ENCODE assay signal across 9 mouse cellular contexts in genomic region chr2:156873629-156874028, GRCm38 (mm10). TPM values are rescaled to one million over a fixed set of nuclear protein-coding genes. Genes with fewer than 3 reads are reported as not detected.
DNase-seq lines count a peak whose midpoint lies in the region; ATAC-seq and TF ChIP-seq lines count a peak whose summit lies in the region.
"Had no signal": no experiment of that assay in that cellular context is flagged by ENCODE, and none has a peak within 500 bp of the region (broad histone marks: within the 10 kb centered on the region; RNA-seq: fewer than 3 reads in every experiment).

No protein-coding gene starts in this region.

- H3K36me3 ChIP-seq in spleen, adult 2 months (ENCODE audit: control insufficient read depth, insufficient read depth, low read length) = peaks cover 16% of the 10 kb centered on the region
- H3K36me3 ChIP-seq in heart, embryonic 14.5 days (ENCODE audit: control insufficient read depth, insufficient read depth, low read length) = peaks cover 61% of the 10 kb centered on the region

- no peak overlapping the region for H3K9ac ChIP-seq in heart, embryonic 14.5 days (ENCODE audit: low read length)
- H3K9ac ChIP-seq: neural tube, embryonic 12.5 days had no signal

- no peaks in the 10 kb centered on the region for H3K9me3 ChIP-seq in heart, embryonic 14.5 days (ENCODE audit: control insufficient read depth, low read length)
- H3K9me3 ChIP-seq: neural tube, embryonic 12.5 days had no signal

- H3K4me2 ChIP-seq in heart, embryonic 14.5 days (ENCODE audit: low read length) = no peak overlapping the region
- H3K4me2 ChIP-seq: neural tube, embryonic 12.5 days had no signal

- H3K27ac ChIP-seq in spleen, adult 2 months (ENCODE audit: insufficient read depth, low read length) = no peak overlapping the region
- H3K27ac ChIP-seq in heart, embryonic 14.5 days (replicated peaks in 1 of 2; ENCODE audit: control insufficient read depth in 1 of 2, insufficient read depth in 1 of 2, low read depth in 2 of 2, low read length in 2 of 2) = no peak overlapping the region
- H3K27ac ChIP-seq: neural tube, embryonic 12.5 days had no signal

- H3K4me1 ChIP-seq in spleen, adult 2 months (ENCODE audit: control insufficient read depth, insufficient read depth, insufficient read length) = peaks cover 8% of the 10 kb centered on the region; the same call in 1 of the 2 replicates
- peaks cover 2 to 9% of the 10 kb centered on the region in 2 experiments; a peak in 3 of 4 replicates for H3K4me1 ChIP-seq in heart, embryonic 14.5 days (ENCODE audit: control insufficient read depth in 2 of 2, insufficient read depth in 2 of 2, low read length in 2 of 2)
- H3K4me1 ChIP-seq: neural tube, embryonic 12.5 days had no signal

- 34% methylated on average over 5 of the region's 5 CpGs for WGBS in spleen, adult 2 months
- 27% methylated on average over 5 of the region's 5 CpGs for WGBS in heart, embryonic 14.5 days

- TF ChIP-seq POLR2A in spleen, adult 2 months (IDR thresholded peaks at IDR 0.05; ENCODE audit: low read depth, low read length) = no peak

- ATAC-seq in activated CD4-positive, CD25-positive, alpha-beta regulatory T cell, adult 4 months = peak; percentile 40
- peak; percentile 42 for ATAC-seq in common myeloid progenitor, adult 5-6 weeks (replicated peaks; ENCODE audit: low read depth, poor library complexity, severe bottlenecking)
- ATAC-seq in heart, embryonic 14.5 days (ENCODE audit: insufficient number of reproducible peaks, insufficient read depth, low FRiP score, low read depth) = 0 out of 2 replicates have a peak, but pooled peaks have one; percentile 13

- peak; percentile 44 to 52 for DNase-seq in spleen, adult 2 months (ENCODE audit: low read depth in 1 of 2, low spot score in 2 of 2)
- no peak for DNase-seq in spleen, adult 12 weeks (ENCODE audit: low spot score)
- peak; percentile 53 for DNase-seq in left cerebral cortex, postnatal 4 days
- DNase-seq in natural killer cell, adult 2 months (ENCODE audit: low spot score in 2 of 2) = peak; percentile 50 to 58
- no peak for DNase-seq in ovary, postnatal 36 days (ENCODE audit: low spot score)

- TF ChIP-seq CTCF in spleen, adult 2 months (IDR thresholded peaks at IDR 0.05; ENCODE audit: extremely low read depth, insufficient read depth, insufficient read length, insufficient replicate concordance) = peak; percentile 55; the same call in 1 of the 2 replicates

- H3K4me3 ChIP-seq in spleen, adult 2 months (ENCODE audit: extremely low read depth, insufficient read depth, insufficient read length) = no peak overlapping the region
- H3K4me3 ChIP-seq in heart, embryonic 14.5 days (ENCODE audit: control insufficient read depth in 1 of 2, insufficient read depth in 1 of 2, low read depth in 1 of 2, low read length in 2 of 2) = no peak overlapping the region
- H3K4me3 ChIP-seq: neural tube, embryonic 12.5 days had no signal

- intact Hi-C loops in left cerebral cortex, postnatal 4 days (cut with DNase I) = loop anchor here (5.0 to 10.0 kb wide), 2 partner anchors 124 to 221 kb away; no protein-coding TSS in a partner anchor

- no peaks in the 10 kb centered on the region for H3K27me3 ChIP-seq in spleen, adult 2 months (ENCODE audit: control insufficient read depth, insufficient read depth, low read length)
- H3K27me3 ChIP-seq in heart, embryonic 14.5 days (ENCODE audit: control insufficient read depth, insufficient read depth, low read length) = no peaks in the 10 kb centered on the region
- H3K27me3 ChIP-seq: neural tube, embryonic 12.5 days had no signal

RNA-seq across cellular contexts. Expression of gene Rab5if, which starts 10.7 kb away (rescaled TPM):
- 34.8 and 61.5 TPM in 2 replicates for polyA plus RNA-seq in spleen, adult 2 months (2012; rRNA removed)
- polyA plus RNA-seq in activated CD4-positive, CD25-positive, alpha-beta regulatory T cell, adult 4 months (2017; shearing (Covaris generic)) = 1 to 10 TPM; 4.1 to 7.6 TPM
- total RNA-seq in common myeloid progenitor, adult 5-6 weeks (2017) = 128 and 156 TPM in 2 replicates
- 189 and 194 TPM in 2 replicates for polyA plus RNA-seq in heart, embryonic 14.5 days (2014; fragmentation: Nextera tagmentation; extraction: Ambion mirVana)
- 100 to 1,000 TPM; 104 to 105 TPM for total RNA-seq in left cerebral cortex, postnatal 4 days (2021)

RNA-seq across cellular contexts. Expression of gene Sla2, which starts 13.4 kb away (rescaled TPM):
- polyA plus RNA-seq in spleen, adult 2 months (2012; rRNA removed) = 7.6 and 8.0 TPM in 2 replicates
- 10 to 100 TPM; 57.8 to 67.4 TPM for polyA plus RNA-seq in activated CD4-positive, CD25-positive, alpha-beta regulatory T cell, adult 4 months (2017; shearing (Covaris generic))
- total RNA-seq in common myeloid progenitor, adult 5-6 weeks (2017) = 1.0 and 3.4 TPM in 2 replicates
- polyA plus RNA-seq in heart, embryonic 14.5 days (2014; fragmentation: Nextera tagmentation; extraction: Ambion mirVana) = 0.19 and 0.26 TPM in 2 replicates
- under 1 TPM in 1 of 2 experiments, not detected in 1; 0.12 TPM for total RNA-seq in left cerebral cortex, postnatal 4 days (2021)

RNA-seq across cellular contexts. Expression of gene 4930518I15Rik, which starts 15.9 kb away (rescaled TPM):
- polyA plus RNA-seq in spleen, adult 2 months (2012; rRNA removed) = 1.0 and 1.5 TPM in 2 replicates
- polyA plus RNA-seq in activated CD4-positive, CD25-positive, alpha-beta regulatory T cell, adult 4 months (2017; shearing (Covaris generic)) = 10 to 100 TPM; 16.3 to 25.4 TPM
- not detected in 2 replicates for total RNA-seq in common myeloid progenitor, adult 5-6 weeks (2017)
- 3.9 and 6.2 TPM in 2 replicates for polyA plus RNA-seq in heart, embryonic 14.5 days (2014; fragmentation: Nextera tagmentation; extraction: Ambion mirVana)
- 1 to 10 TPM; 3.9 to 4.9 TPM for total RNA-seq in left cerebral cortex, postnatal 4 days (2021)

RNA-seq across cellular contexts. Expression of gene Tgif2, which starts 33.8 kb away (rescaled TPM):
- polyA plus RNA-seq in spleen, adult 2 months (2012; rRNA removed) = 10.5 and 11.8 TPM in 2 replicates
- polyA plus RNA-seq in activated CD4-positive, CD25-positive, alpha-beta regulatory T cell, adult 4 months (2017; shearing (Covaris generic)) = 1 to 10 TPM; 5.2 to 8.5 TPM
- total RNA-seq in common myeloid progenitor, adult 5-6 weeks (2017) = 15.6 and 18.6 TPM in 2 replicates
- 34.0 and 36.2 TPM in 2 replicates for polyA plus RNA-seq in heart, embryonic 14.5 days (2014; fragmentation: Nextera tagmentation; extraction: Ambion mirVana)
- 1 to 10 TPM; 5.7 to 6.0 TPM for total RNA-seq in left cerebral cortex, postnatal 4 days (2021)

Comparison
In these comparisons a context has a peak if more than half of its experiments do, and no peak if none do; other contexts are left out.
1. DNase-seq: peak in spleen, adult 2 months (2 of 2), left cerebral cortex, postnatal 4 days (single experiment) and natural killer cell, adult 2 months (2 of 2); none in spleen, adult 12 weeks (single experiment) and ovary, postnatal 36 days (single experiment).
2. Peak in every context shown above with its lines, with median percentiles within 50 percentile points of each other: ATAC-seq.